Mouse (Mus musculus): ENCODE data around the gene Cacna1i. TPM values are rescaled to one million over a fixed set of nuclear protein-coding genes. Genes with fewer than 3 reads are reported as not detected.

The Cacna1i gene
- polyA plus RNA-seq, 1 experiment = not detected

GRCm38 (mm10) chr15:80363821-80364715 lies 77.0 kb downstream of the Cacna1i start:
- Histone ChIP-seq H3K9me3 (ENCODE audit: control insufficient read depth, low read length) (no peaks in the 10 kb centered on the region), H3K4me3 (replicated peaks) (no peak overlapping the region), H3K27me3 (ENCODE audit: control insufficient read depth) (no peaks in the 10 kb centered on the region), H3K36me3 (ENCODE audit: control insufficient read depth) (no peaks in the 10 kb centered on the region), H3K4me1 (ENCODE audit: control insufficient read depth) (peaks cover 14% of the 10 kb centered on the region)
- TF ChIP-seq GATA1 (IDR thresholded peaks at IDR 0.05; ENCODE audit: low read length) (no peak), TAL1 (IDR thresholded peaks at IDR 0.05; ENCODE audit: low read length) (no peak)

- TF ChIP-seq GATA1 (IDR thresholded peaks at IDR 0.05; ENCODE audit: low read length) = no peak
- no peak for TF ChIP-seq TAL1 (IDR thresholded peaks at IDR 0.05; ENCODE audit: low read length)
Measured at GRCm38 (mm10) chr15:80366899-80367298, 79.9 kb downstream of the Cacna1i start.

GRCm38 (mm10) chr15:80373219-80373964 lies 86.4 kb downstream of the Cacna1i start:
- Histone ChIP-seq H3K36me3 (ENCODE audit: control insufficient read depth) (no peaks in the 10 kb centered on the region), H3K27me3 (ENCODE audit: control insufficient read depth) (no peaks in the 10 kb centered on the region), H3K4me1 (ENCODE audit: control insufficient read depth) (no peaks in the 10 kb centered on the region), H3K9me3 (ENCODE audit: control insufficient read depth, low read length) (no peaks in the 10 kb centered on the region), H3K4me3 (replicated peaks) (no peak overlapping the region)
- no peak for TF ChIP-seq TAL1 (IDR thresholded peaks at IDR 0.05; ENCODE audit: low read length)
- no peak for TF ChIP-seq GATA1 (IDR thresholded peaks at IDR 0.05; ENCODE audit: low read length)

More at GRCm38 (mm10) chr15:80366899-80367298, 79.9 kb downstream of the Cacna1i start:
- H3K4me3 ChIP-seq (replicated peaks) = no peak overlapping the region
- H3K27me3 ChIP-seq (ENCODE audit: control insufficient read depth) = no peaks in the 10 kb centered on the region
- peaks cover 14% of the 10 kb centered on the region for H3K4me1 ChIP-seq (ENCODE audit: control insufficient read depth)
- H3K36me3 ChIP-seq (ENCODE audit: control insufficient read depth) = no peaks in the 10 kb centered on the region
- H3K9me3 ChIP-seq (ENCODE audit: control insufficient read depth, low read length) = no peaks in the 10 kb centered on the region

- H3K4me1 ChIP-seq (ENCODE audit: control insufficient read depth) = no peaks in the 10 kb centered on the region
- no peaks in the 10 kb centered on the region for H3K27me3 ChIP-seq (ENCODE audit: control insufficient read depth)
- no peaks in the 10 kb centered on the region for H3K9me3 ChIP-seq (ENCODE audit: control insufficient read depth, low read length)
- TF ChIP-seq TAL1 (IDR thresholded peaks at IDR 0.05; ENCODE audit: low read length) (no peak), GATA1 (IDR thresholded peaks at IDR 0.05; ENCODE audit: low read length) (no peak)
- H3K36me3 ChIP-seq (ENCODE audit: control insufficient read depth) = no peaks in the 10 kb centered on the region
- H3K4me3 ChIP-seq (replicated peaks) = no peak overlapping the region
Measured at GRCm38 (mm10) chr15:80374854-80375253, 87.8 kb downstream of the Cacna1i start.

- H3K4me1 ChIP-seq (ENCODE audit: control insufficient read depth) = no peaks in the 10 kb centered on the region
- no peaks in the 10 kb centered on the region for H3K36me3 ChIP-seq (ENCODE audit: control insufficient read depth)
- no peaks in the 10 kb centered on the region for H3K9me3 ChIP-seq (ENCODE audit: control insufficient read depth, low read length)
- H3K4me3 ChIP-seq (replicated peaks) = no peak overlapping the region
- no peaks in the 10 kb centered on the region for H3K27me3 ChIP-seq (ENCODE audit: control insufficient read depth)
- TF ChIP-seq GATA1 (IDR thresholded peaks at IDR 0.05; ENCODE audit: low read length) (no peak), TAL1 (IDR thresholded peaks at IDR 0.05; ENCODE audit: low read length) (no peak)
Measured at GRCm38 (mm10) chr15:80387185-80387584, 100.1 kb downstream of the Cacna1i start.

- Histone ChIP-seq H3K4me3 (replicated peaks) (no peak overlapping the region), H3K4me1 (ENCODE audit: control insufficient read depth) (no peaks in the 10 kb centered on the region), H3K36me3 (ENCODE audit: control insufficient read depth) (no peaks in the 10 kb centered on the region), H3K27me3 (ENCODE audit: control insufficient read depth) (no peaks in the 10 kb centered on the region), H3K9me3 (ENCODE audit: control insufficient read depth, low read length) (no peaks in the 10 kb centered on the region)
- TF ChIP-seq TAL1 (IDR thresholded peaks at IDR 0.05; ENCODE audit: low read length) (no peak), GATA1 (IDR thresholded peaks at IDR 0.05; ENCODE audit: low read length) (no peak)
Measured at GRCm38 (mm10) chr15:80391791-80392190, 104.8 kb downstream of the Cacna1i start.

GRCm38 (mm10) chr15:80395035-80395434 lies 108.0 kb downstream of the Cacna1i start:
- no peak for TF ChIP-seq TAL1 (IDR thresholded peaks at IDR 0.05; ENCODE audit: low read length)
- no peak for TF ChIP-seq GATA1 (IDR thresholded peaks at IDR 0.05; ENCODE audit: low read length)
- Histone ChIP-seq H3K27me3 (ENCODE audit: control insufficient read depth) (no peaks in the 10 kb centered on the region), H3K4me3 (replicated peaks) (no peak overlapping the region), H3K4me1 (ENCODE audit: control insufficient read depth) (no peaks in the 10 kb centered on the region), H3K36me3 (ENCODE audit: control insufficient read depth) (no peaks in the 10 kb centered on the region), H3K9me3 (ENCODE audit: control insufficient read depth, low read length) (peaks cover 2% of the 10 kb centered on the region)

GRCm38 (mm10) chr15:80399451-80399850 lies 112.4 kb downstream of the Cacna1i start:
- TF ChIP-seq TAL1 (IDR thresholded peaks at IDR 0.05; ENCODE audit: low read length) (no peak), GATA1 (IDR thresholded peaks at IDR 0.05; ENCODE audit: low read length) (no peak)
- Histone ChIP-seq H3K4me1 (ENCODE audit: control insufficient read depth) (no peaks in the 10 kb centered on the region), H3K36me3 (ENCODE audit: control insufficient read depth) (no peaks in the 10 kb centered on the region), H3K27me3 (ENCODE audit: control insufficient read depth) (no peaks in the 10 kb centered on the region), H3K4me3 (replicated peaks) (no peak overlapping the region), H3K9me3 (ENCODE audit: control insufficient read depth, low read length) (peaks cover 2% of the 10 kb centered on the region)

GRCm38 (mm10) chr15:80401387-80401898 lies 114.4 kb downstream of the Cacna1i start:
- TF ChIP-seq GATA1 (IDR thresholded peaks at IDR 0.05; ENCODE audit: low read length) = no peak
- no peak for TF ChIP-seq TAL1 (IDR thresholded peaks at IDR 0.05; ENCODE audit: low read length)
- Histone ChIP-seq H3K4me1 (ENCODE audit: control insufficient read depth) (no peaks in the 10 kb centered on the region), H3K9me3 (ENCODE audit: control insufficient read depth, low read length) (peaks cover 7% of the 10 kb centered on the region), H3K4me3 (replicated peaks) (no peak overlapping the region), H3K27me3 (ENCODE audit: control insufficient read depth) (no peaks in the 10 kb centered on the region), H3K36me3 (ENCODE audit: control insufficient read depth) (no peaks in the 10 kb centered on the region)
